In genomic region chr5:146840422-146840821, GRCm38 (mm10) we compare ENCODE assay signal across 33 mouse cellular contexts. TPM values are rescaled to one million over a fixed set of nuclear protein-coding genes. Genes with fewer than 3 reads are reported as not detected.
"Had no signal": no experiment of that assay in that cellular context is flagged by ENCODE, and none has a peak within 500 bp of the region (broad histone marks: within the 10 kb centered on the region; RNA-seq: fewer than 3 reads in every experiment).

No protein-coding gene starts in this region.

- DNase-seq: left cerebral cortex, postnatal 4 days; liver; liver, embryonic 13.5 days; liver, postnatal 0 days; lung, adult 18-20 months; lung, adult 2 months; lung, embryonic 14.5 days; lung, postnatal 10 days; lung, postnatal 14 days; lung, postnatal 36 days; lung, postnatal 4 days; midbrain, embryonic 14.5 days had no signal

- H3K4me1 ChIP-seq: limb, embryonic 13.5 days had no signal

- H3K9me3 ChIP-seq: limb, embryonic 10.5 days; limb, embryonic 12.5 days; limb, embryonic 13.5 days; limb, embryonic 15.5 days; liver, embryonic 12.5 days; liver, embryonic 13.5 days; liver, embryonic 15.5 days; lung, embryonic 15.5 days; megakaryocyte, embryonic 14.5 days; midbrain, embryonic 10.5 days; midbrain, embryonic 12.5 days; midbrain, embryonic 13.5 days; midbrain, embryonic 15.5 days; neural tube, embryonic 12.5 days had no signal

- H3K27ac ChIP-seq: limb, embryonic 10.5 days; limb, embryonic 12.5 days; limb, embryonic 13.5 days; limb, embryonic 15.5 days; liver, embryonic 12.5 days; liver, embryonic 13.5 days; liver, embryonic 14.5 days; liver, embryonic 15.5 days; macrophage; midbrain, embryonic 10.5 days; midbrain, embryonic 12.5 days; midbrain, embryonic 13.5 days; midbrain, embryonic 15.5 days; neural tube, embryonic 12.5 days had no signal

- H3K27me3 ChIP-seq: limb, embryonic 12.5 days; limb, embryonic 13.5 days; limb, embryonic 15.5 days; lung, embryonic 15.5 days; megakaryocyte, embryonic 14.5 days; midbrain, embryonic 12.5 days; midbrain, embryonic 13.5 days; midbrain, embryonic 15.5 days; neural tube, embryonic 12.5 days had no signal

- H3K9ac ChIP-seq: limb, embryonic 12.5 days; limb, embryonic 13.5 days; limb, embryonic 15.5 days; liver, embryonic 12.5 days; liver, embryonic 13.5 days; liver, embryonic 14.5 days; liver, embryonic 15.5 days; liver, postnatal 0 days; lung, embryonic 14.5 days; lung, embryonic 15.5 days; midbrain, embryonic 12.5 days; midbrain, embryonic 13.5 days; midbrain, embryonic 15.5 days; neural tube, embryonic 12.5 days had no signal

- ATAC-seq: liver, embryonic 12.5 days; liver, postnatal 0 days; lung, postnatal 0 days; midbrain, embryonic 13.5 days; midbrain, embryonic 15.5 days; midbrain, embryonic 16.5 days had no signal

- H3K4me3 ChIP-seq: limb, embryonic 10.5 days; limb, embryonic 12.5 days; limb, embryonic 13.5 days; limb, embryonic 15.5 days; liver, embryonic 12.5 days; liver, embryonic 13.5 days; liver, embryonic 15.5 days; lung, embryonic 15.5 days; megakaryocyte, embryonic 14.5 days; midbrain, embryonic 10.5 days; midbrain, embryonic 12.5 days; midbrain, embryonic 13.5 days; midbrain, embryonic 15.5 days; myocyte; neural tube, embryonic 12.5 days had no signal

RNA-seq across cellular contexts. Expression of gene Rasl11a, which starts 4.4 kb away (rescaled TPM):
- total RNA-seq: liver, adult 2 months; megakaryocyte, adult 5-6 weeks; megakaryocyte-erythroid progenitor cell, adult 5-6 weeks had no signal
- polyA plus RNA-seq: macrophage had no signal
